Mouse (Mus musculus) testis, adult 2 months (tissue): ENCODE data around the gene Slc24a5. TPM values are rescaled to one million over a fixed set of nuclear protein-coding genes. Genes with fewer than 3 reads are reported as not detected.

ENCODE experiments used
- H3K27ac ChIP-seq: fragments of 200-500 bp; 2 replicates; pipeline ENCODE4 v1.5.1; 2012; ENCODE audit warnings: low read depth, low read length; ENCODE audit not compliant: control insufficient read depth, insufficient read depth
- H3K27me3 ChIP-seq: fragments of 200-500 bp; 2 replicates; pipeline ENCODE4 v1.6.1; 2012; ENCODE audit warnings: mild to moderate bottlenecking, low read length, moderate library complexity; ENCODE audit not compliant: control insufficient read depth, insufficient read depth
- H3K36me3 ChIP-seq: fragments of 200-500 bp; 2 replicates; pipeline ENCODE4 v1.6.1; 2012; ENCODE audit warnings: mild to moderate bottlenecking, low read length; ENCODE audit not compliant: control insufficient read depth, insufficient read depth
- H3K4me1 ChIP-seq: fragments of 200-500 bp; 2 replicates; pipeline ENCODE4 v1.6.1; 2012; ENCODE audit warnings: low read length; ENCODE audit not compliant: control insufficient read depth, insufficient read depth
- H3K4me3 ChIP-seq: fragments of 200-500 bp; 2 replicates; pipeline ENCODE4 v1.5.1; 2012; ENCODE audit warnings: low read depth, mild to moderate bottlenecking, low read length, moderate library complexity, mixed read lengths; ENCODE audit not compliant: control insufficient read depth
- CTCF ChIP-seq: fragments of 200-500 bp; IDR thresholded peaks from 2 replicates; pipeline ENCODE4 v1.5.1; 2012; ENCODE audit warnings: low read depth, mild to moderate bottlenecking, inconsistent platforms, low read length, moderate library complexity; ENCODE audit not compliant: control insufficient read depth, insufficient read depth, insufficient replicate concordance
- POLR2A ChIP-seq: fragments of 200-500 bp; IDR thresholded peaks from 2 replicates; pipeline ENCODE4 v1.6.1; 2012; ENCODE audit warnings: low read depth, mild to moderate bottlenecking, inconsistent platforms, low read length, moderate library complexity; ENCODE audit not compliant: control insufficient read depth
- polyA plus RNA-seq: library from polyadenylated mRNA; depleted of rRNA; stranded (reverse); fragments of >200 nt; gene quantifications from 2 replicates; pipeline ENCODE4 v1.2.3, GENCODE M21; 2012; rRNA removed

Gene Slc24a5
- polyA plus RNA-seq, 1 experiment, result 0.19 TPM

DNA sequence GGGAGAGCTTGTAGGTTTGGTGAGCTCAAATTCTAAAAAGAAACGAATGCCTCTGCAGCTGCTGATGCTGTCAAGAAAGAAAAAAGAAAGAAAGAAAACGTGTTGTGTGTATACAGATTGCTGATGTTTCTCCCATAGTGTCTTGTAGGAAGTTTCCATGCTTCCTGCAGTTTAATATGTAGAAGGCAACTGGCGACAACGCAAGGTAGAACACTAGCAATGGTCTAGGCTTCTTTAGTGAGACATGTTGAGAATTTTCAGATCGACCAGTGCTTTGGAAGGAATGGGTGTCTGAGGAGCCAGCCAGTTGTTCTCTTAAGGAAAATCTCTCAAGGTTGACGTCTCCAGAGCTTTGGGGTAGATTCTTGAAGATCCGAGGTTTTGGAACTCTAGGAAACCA, 68.9 kb downstream of the Slc24a5 start:
- H3K27me3 ChIP-seq, result no peaks in the 10 kb centered on the region
- H3K36me3 ChIP-seq, result no peaks in the 10 kb centered on the region
- no peak for TF ChIP-seq POLR2A
- no peak for TF ChIP-seq CTCF
- H3K4me1 ChIP-seq, result peaks cover 10% of the 10 kb centered on the region
- H3K27ac ChIP-seq, result no peak overlapping the region
- no peak overlapping the region for H3K4me3 ChIP-seq

Other genes with a start within 250 kb of the Slc24a5 start
- 21.3 and 31.8 TPM in 2 replicates for gene Myef2, start 55.5 kb downstream of the Slc24a5 start, polyA plus RNA-seq
- 0.43 and 0.80 TPM in 2 replicates for gene Ctxn2, start 68.6 kb downstream of the Slc24a5 start, polyA plus RNA-seq
- gene Slc12a1, start 84.4 kb downstream of the Slc24a5 start, polyA plus RNA-seq, result 0.14 and 0.22 TPM in 2 replicates
- 21.8 and 31.2 TPM in 2 replicates for gene Dut, start 179.1 kb downstream of the Slc24a5 start, polyA plus RNA-seq